Mouse (Mus musculus) MEL (cell line): ENCODE results near the gene Prpf8.

Experiments used
- CTCF ChIP-seq, 3 experiments: IDR thresholded peaks in 2 of 3; conservative IDR thresholded peaks in 1 of 3; 2 replicates each; pipeline ENCODE4 v1.5.1; 2011 to 2012; ENCODE audit warnings: low read length in 3 of 3, low read depth in 2 of 3, mild to moderate bottlenecking in 2 of 3, improper control_type of control experiment in 1 of 3, inconsistent platforms in 1 of 3, mixed read lengths in 1 of 3, moderate library complexity in 1 of 3; ENCODE audit not compliant: control insufficient read depth in 1 of 3, insufficient read depth in 1 of 3, poor library complexity in 1 of 3, severe bottlenecking in 1 of 3
- EP300 ChIP-seq, 2 experiments: IDR thresholded peaks; 2 replicates each; pipeline ENCODE4 v1.6.1; 2011; ENCODE audit warnings: improper control_type of control experiment in 2 of 2, low read length in 2 of 2, low read depth in 1 of 2, mild to moderate bottlenecking in 1 of 2
- GATA1 ChIP-seq: IDR thresholded peaks from 2 replicates; pipeline ENCODE4 v1.6.1; 2011; ENCODE audit warnings: low read depth, low read length, improper control_type of control experiment
- HCFC1 ChIP-seq: IDR thresholded peaks from 2 replicates; pipeline ENCODE4 v1.6.1; 2012; ENCODE audit warnings: low read depth, mild to moderate bottlenecking, inconsistent platforms, low read length, improper control_type of control experiment, moderate library complexity
- MAX ChIP-seq: IDR thresholded peaks from 2 replicates; pipeline ENCODE4 v1.6.1; 2011; ENCODE audit warnings: low read length, improper control_type of control experiment
- MEF2A ChIP-seq: IDR thresholded peaks from 2 replicates; pipeline ENCODE4 v1.6.1; 2014; ENCODE audit warnings: low read depth, mild to moderate bottlenecking, inconsistent platforms, low read length, improper control_type of control experiment; ENCODE audit not compliant: poor library complexity, insufficient replicate concordance, severe bottlenecking; ENCODE audit errors: extremely low read depth
- POLR2A ChIP-seq, 2 experiments: IDR thresholded peaks; 2 replicates each; pipeline ENCODE4 v1.6.1; 2011 to 2012; ENCODE audit warnings: low read length in 2 of 2, mild to moderate bottlenecking in 2 of 2, control low read depth in 1 of 2, improper control_type of control experiment in 1 of 2, low read depth in 1 of 2, moderate library complexity in 1 of 2; ENCODE audit not compliant: control insufficient read depth in 1 of 2, insufficient read depth in 1 of 2, poor library complexity in 1 of 2
- RAD21 ChIP-seq: IDR thresholded peaks from 2 replicates; pipeline ENCODE4 v1.6.1; 2011; ENCODE audit warnings: mild to moderate bottlenecking, low read depth, low read length, improper control_type of control experiment
- SMC3 ChIP-seq: IDR thresholded peaks from 2 replicates; pipeline ENCODE4 v1.6.1; 2011; ENCODE audit warnings: low read depth, low read length, improper control_type of control experiment
- UBTF ChIP-seq: IDR thresholded peaks from 2 replicates; pipeline ENCODE4 v1.6.1; 2012; ENCODE audit warnings: low read depth, mild to moderate bottlenecking, inconsistent platforms, low read length, improper control_type of control experiment, moderate library complexity, borderline replicate concordance; ENCODE audit not compliant: insufficient read depth

- TF ChIP-seq UBTF (no peak), MEF2A (no peak), POLR2A (IDR thresholded peaks at IDR 0.05; ENCODE audit: control insufficient read depth in 1 of 2, insufficient read depth in 1 of 2, low read depth in 1 of 2, low read length in 2 of 2, poor library complexity in 1 of 2) (no peak), CTCF (IDR thresholded peaks at IDR 0.05 in 2 of 3, conservative IDR thresholded peaks at IDR 0.05 in 1 of 3; ENCODE audit: control insufficient read depth in 1 of 3, insufficient read depth in 1 of 3, low read depth in 2 of 3, low read length in 3 of 3, poor library complexity in 1 of 3, severe bottlenecking in 1 of 3) (no peak), HCFC1 (no peak), RAD21 (no peak), SMC3 (no peak), EP300 (IDR thresholded peaks at IDR 0.05; ENCODE audit: low read depth in 1 of 2, low read length in 2 of 2) (no peak), GATA1 (no peak), MAX (no peak)
Measured at GRCm38 (mm10) chr11:75438804-75439203, 47.8 kb upstream of the Prpf8 start.
